Mouse (Mus musculus) megakaryocyte-erythroid progenitor cell, adult 5-6 weeks (primary cell): Measurements from ENCODE around the gene Pcnx3. TPM values are rescaled to one million over a fixed set of nuclear protein-coding genes. Genes with fewer than 3 reads are reported as not detected.
"Not testable (repeated sequence)": the region's sequence is repeated elsewhere in the genome, so short reads cannot be mapped to it uniquely, and the experiment has no call there.

ENCODE experiments used
- ATAC-seq: replicated peaks from 2 replicates; pipeline ENCODE4 v1.8.0; 2016; ENCODE audit warnings: mild to moderate bottlenecking, inconsistent platforms; ENCODE audit not compliant: severe bottlenecking, poor library complexity, low FRiP score, low TSS enrichment
- total RNA-seq, 2 experiments: library from RNA; stranded (forward) in 1 of 2; stranded (reverse) in 1 of 2; fragments of 200-1000, 215-1000 nt in 1 of 2; fragments of >200 nt in 1 of 2; fragmentation: Nextera tagmentation in 1 of 2; gene quantifications; 2 replicates each; pipeline ENCODE4 v1.2.3; 2014 to 2017

Gene Pcnx3
- total RNA-seq, 2 experiments from 2014 or later = 14.4 to 72.0 TPM

DNA sequence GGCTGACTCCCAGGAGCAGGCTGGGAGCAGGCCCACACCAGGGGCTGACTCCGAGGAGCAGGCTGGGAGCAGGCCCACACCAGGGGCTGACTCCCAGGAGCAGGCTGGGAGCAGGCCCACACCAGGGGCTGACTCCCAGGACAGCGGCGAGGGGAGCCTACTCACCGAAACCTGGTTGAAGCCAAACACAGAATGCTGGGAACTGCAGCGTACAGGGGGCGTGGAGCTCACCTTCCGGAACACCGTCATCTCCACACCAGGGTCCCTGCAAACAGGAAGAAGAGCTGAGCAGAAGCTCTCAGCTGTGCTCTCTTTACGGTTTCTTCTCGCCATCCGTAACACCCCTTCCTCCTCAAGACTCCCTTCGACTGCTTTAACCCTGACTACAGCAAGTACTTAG, 1.8 kb downstream of the Pcnx3 start:
- not testable (repeated sequence) for ATAC-seq

DNA sequence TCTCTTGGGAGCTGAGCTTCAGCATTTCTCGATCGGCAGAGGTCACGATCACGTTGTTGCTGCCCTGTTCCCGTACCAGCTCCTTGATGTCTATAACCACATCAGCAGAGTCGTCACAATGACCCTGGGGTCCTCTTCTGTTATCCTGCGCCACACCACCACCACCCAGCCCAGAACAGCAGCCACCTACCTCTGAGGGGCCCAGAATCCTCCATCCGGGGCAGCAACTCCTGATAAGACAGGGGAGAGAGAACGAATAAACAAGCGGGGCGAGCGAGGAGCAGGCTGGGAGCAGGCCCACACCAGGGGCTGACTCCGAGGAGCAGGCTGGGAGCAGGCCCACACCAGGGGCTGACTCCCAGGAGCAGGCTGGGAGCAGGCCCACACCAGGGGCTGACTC, 2.3 kb downstream of the Pcnx3 start:
- ATAC-seq = no peak

GRCm38 (mm10) chr19:5685861-5686260, 2.8 kb downstream of the Pcnx3 start:
- no peak for ATAC-seq

DNA sequence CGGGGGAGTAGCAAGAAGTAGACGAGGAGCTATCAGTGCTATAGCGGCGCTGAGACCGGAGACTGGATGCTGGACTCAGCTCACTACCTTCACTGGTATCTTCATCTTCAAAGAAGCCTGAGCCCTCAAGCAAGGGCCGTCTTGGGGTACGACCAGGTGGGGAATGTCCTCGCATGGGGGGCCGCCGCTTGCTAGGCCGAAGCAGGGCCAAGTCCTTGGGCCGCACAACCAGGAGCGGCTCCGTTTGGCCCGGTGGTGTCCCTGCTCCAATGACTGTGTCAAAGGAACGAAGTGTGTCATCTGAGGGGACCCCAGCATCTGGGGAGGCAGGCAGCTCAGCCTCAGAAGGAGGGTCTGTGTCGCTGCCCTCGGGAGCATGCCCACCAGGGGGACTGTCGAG, 3.3 kb downstream of the Pcnx3 start:
- no peak for ATAC-seq

GRCm38 (mm10) chr19:5684985-5685384, 3.7 kb downstream of the Pcnx3 start:
- no peak for ATAC-seq

DNA sequence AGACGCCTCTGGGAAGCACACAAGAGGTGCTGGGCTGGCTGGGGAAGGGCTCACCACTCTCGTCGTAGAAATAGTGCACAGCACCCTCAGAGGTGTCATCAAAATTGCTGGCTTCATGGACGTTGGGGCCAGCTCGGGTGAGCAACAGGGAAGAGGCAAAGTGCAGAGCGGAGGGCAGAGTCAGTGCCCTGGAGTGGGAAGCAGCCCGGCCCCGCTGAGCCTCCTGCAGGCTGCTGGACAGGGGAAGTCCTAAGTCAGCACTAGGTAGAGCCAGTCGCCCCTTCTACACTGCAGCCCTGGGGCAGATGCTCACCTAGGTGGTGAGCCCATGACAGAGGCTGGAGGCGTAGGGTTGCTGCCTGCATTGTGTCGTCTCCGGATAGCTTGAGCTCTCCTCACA, 4.5 kb downstream of the Pcnx3 start:
- no peak for ATAC-seq

DNA sequence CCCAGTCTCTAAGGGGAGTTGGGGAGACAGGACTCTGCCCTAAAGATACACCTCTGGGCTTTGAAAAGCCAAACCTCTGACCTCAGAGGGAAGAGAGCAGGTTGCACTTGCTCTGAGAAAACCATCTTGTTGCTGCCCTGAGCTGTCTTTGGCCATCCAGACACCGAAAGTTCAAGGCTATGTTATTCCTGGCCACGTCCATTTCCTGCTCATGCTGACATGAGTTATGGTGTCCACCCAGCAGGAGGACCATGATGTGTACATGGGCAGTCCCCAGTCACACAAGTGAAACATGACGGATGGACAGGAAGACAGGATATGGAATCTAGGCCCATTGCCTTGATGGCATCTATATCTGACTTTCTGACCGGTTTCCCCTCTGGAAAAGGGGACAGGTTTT, 8.3 kb downstream of the Pcnx3 start:
- ATAC-seq = no peak

GRCm38 (mm10) chr19:5668372-5668771, 20.3 kb downstream of the Pcnx3 start:
- no peak for ATAC-seq

GRCm38 (mm10) chr19:5666386-5666785, 22.3 kb downstream of the Pcnx3 start:
- no peak for ATAC-seq

DNA sequence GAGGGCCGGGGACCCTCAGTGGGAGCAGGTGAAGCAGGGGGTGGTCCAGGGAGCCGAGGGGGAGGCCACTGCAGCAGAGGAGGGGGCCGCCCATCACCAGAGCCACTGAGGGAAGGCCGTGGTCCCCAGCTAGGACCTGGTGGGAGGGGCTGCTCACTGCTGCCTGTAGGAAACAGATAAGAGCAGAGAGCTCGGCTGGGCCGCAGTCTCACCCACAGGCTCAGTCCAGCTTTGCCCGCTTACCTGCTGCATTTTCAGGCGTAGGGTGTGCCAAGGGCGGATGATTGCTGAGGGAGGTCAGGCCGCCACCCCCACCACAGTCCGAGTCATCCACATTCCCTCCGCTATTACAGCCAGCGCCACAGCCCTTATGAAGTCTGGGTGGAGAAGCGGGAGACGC, 23.2 kb downstream of the Pcnx3 start:
- peak; percentile 63 for ATAC-seq

DNA sequence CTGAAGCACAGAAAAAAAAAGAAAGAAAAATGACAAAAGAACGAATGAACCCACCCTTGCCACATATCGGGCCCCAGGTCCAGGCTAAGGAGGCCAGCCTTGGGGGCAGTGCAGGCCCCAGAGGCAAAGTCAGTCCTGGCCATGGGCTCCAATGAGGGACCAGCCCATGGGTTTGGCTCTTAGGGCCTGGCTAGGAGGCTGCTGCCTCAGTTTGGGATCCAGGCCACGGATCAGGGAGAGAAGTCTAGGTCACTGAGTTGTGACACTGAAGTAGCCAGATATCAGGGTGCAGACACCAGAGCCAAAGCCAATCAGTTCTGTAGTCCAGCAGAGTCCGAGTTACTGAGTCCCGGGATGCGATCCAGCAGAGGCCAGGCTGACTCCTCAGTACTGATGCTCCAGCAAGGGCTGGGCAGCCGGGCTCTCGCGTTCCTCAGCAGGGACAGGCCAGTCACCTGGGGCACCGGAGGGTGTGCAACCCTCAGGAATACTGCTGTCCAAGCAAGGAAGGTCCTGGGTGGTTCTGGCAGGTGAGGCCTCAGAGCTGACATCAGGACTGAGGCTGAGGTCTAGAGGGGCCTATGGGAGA, 23.9 kb downstream of the Pcnx3 start:
- ATAC-seq = no peak

- ATAC-seq = peak; percentile 84
Measured at GRCm38 (mm10) chr19:5662981-5663913, 25.5 kb downstream of the Pcnx3 start, which contains the start of gene Sipa1. Sipa1 (minus strand) TSS chr19:5663707.

DNA sequence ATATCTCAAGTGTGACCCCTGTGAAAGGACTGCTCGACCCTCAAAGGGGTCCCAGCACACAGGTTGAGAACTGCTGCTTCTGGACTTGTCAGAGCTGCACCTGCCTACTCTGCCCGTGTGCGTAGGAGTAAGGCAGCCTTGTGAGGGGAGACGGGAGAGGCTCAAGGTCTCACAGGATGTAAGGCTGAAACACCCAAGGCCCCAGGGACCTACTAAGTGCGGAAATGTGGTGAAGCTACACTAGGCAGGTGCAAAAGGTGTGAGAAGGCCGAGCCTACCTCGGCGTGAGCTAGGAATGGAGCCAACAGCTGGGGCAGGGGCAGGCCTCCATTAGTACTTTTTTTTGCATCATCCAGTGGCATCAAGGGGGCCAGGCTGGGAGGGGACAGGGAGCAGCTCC, 26.4 kb downstream of the Pcnx3 start:
- ATAC-seq = no peak

DNA sequence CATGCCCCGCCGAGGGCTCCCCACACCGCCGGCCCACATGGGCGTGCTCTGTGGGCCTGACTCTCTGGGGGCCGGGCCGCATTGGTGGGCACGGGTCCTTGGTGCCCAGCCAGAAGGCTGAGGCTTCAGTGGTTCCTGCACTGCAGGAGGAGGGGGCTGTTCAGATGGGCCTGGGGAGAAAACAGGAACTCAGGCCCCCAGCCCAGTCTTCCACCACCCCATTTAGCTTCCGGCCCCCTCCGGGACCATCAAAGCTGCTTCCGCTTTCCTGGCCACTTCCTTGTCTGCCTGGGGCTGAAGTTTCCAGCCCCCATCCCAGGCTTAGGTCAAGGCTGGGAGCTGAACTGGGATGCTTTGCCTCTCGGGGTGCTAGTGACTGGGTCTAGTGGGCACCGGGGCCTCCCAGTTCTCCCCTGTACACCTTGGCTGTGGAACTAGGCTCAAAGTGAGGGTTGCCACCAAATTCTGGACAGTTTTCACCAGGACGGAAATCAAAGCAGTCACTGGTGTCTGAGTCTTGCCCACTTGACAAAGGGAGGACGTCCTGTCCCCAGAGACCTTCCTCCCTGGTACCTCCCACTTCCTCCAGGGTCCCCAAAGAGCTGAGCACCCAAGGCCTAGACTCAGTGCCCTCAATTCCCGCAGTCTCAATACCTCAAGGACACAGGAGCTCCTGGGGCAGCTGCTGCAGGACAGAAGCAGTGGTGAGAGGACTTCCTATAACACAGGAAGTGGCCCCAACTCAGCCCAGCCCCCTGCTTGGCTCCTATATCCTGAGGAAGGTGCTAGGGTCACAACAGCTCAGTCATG, 27.6 kb downstream of the Pcnx3 start:
- ATAC-seq = no peak

GRCm38 (mm10) chr19:5654720-5655298, 33.9 kb downstream of the Pcnx3 start:
- no peak for ATAC-seq

DNA sequence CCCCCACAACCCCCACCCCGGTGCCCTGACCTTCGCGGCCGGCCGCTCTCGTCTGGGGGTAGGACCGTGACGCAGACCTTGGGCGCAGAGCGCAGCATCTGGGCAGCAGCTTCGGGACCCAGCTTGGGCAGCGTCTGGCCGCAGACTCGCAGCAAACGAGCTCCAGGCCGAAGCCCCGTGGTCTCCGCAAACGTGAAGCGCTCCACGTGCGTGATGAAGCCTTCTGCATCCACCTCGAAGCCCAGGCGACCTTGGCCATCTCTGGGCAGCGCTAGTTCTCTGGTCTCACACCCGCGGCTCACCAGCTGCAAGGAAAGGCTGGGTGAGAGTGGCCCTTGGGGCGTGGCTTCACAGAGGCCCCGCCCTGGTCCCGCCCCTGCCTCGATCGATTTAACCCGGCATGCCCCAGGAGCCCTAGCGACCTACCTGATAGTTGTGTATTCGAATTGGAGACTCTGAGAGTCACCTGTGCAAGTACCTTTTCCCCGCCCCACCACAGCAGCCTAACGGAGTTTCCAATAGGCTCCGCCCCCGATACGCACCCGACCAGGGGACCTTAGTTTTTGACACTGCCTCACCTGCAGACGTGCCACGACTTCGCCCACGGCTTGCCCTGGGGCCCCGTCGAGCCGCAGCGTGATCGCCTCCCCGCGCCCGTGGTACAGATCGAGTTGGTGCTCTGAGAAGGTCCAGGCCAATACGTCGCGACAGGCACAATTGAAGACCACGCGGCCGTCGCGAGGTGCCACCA, 34.6 kb downstream of the Pcnx3 start:
- ATAC-seq = no peak

GRCm38 (mm10) chr19:5652570-5652969, 36.1 kb downstream of the Pcnx3 start:
- no peak for ATAC-seq

GRCm38 (mm10) chr19:5651502-5652274, 37.0 kb downstream of the Pcnx3 start:
- ATAC-seq = peak; percentile 16; the same call in 1 of the 2 replicates
